Mouse (Mus musculus) kidney, adult 2 months (tissue): Measurements from ENCODE around the gene Mapk12.

Experiments used
- CTCF ChIP-seq: fragments of 200-500 bp; conservative IDR thresholded peaks from 2 replicates; pipeline ENCODE4 v1.5.1; 2011; ENCODE audit warnings: low read depth, mild to moderate bottlenecking, control low read depth, low read length, moderate library complexity, mixed read lengths; ENCODE audit not compliant: insufficient read depth, insufficient read length
- POLR2A ChIP-seq: fragments of 200-500 bp; IDR thresholded peaks from one replicate; pipeline ENCODE4 v1.6.1; 2011; ENCODE audit warnings: low read depth, low read length, control low read depth

- TF ChIP-seq CTCF = no peak
- no peak for TF ChIP-seq POLR2A
Observed at GRCm38 (mm10) chr15:89103921-89104320, 36.6 kb downstream of the Mapk12 start.
